Mouse (Mus musculus): Measurements from ENCODE around the gene Pank1. TPM values are rescaled to one million over a fixed set of nuclear protein-coding genes. Genes with fewer than 3 reads are reported as not detected.

Pank1 gene
- total RNA-seq, 4 experiments from 2014 or later = 19.4 to 21.2 (median 20.4) TPM

Small RNA genes within 50 kb of the gene (microRNA-seq; reads per million reads assigned to microRNA genes)
- 924 to 4,431 reads per million in 2 experiments for gene Mir107

Other genes with a start within 250 kb of the Pank1 start
- under 1 TPM; 0.38 to 0.66 (median 0.49) TPM for gene Ifit1bl2, start 238.7 kb downstream of the Pank1 start, total RNA-seq (2022)
- 1 to 10 TPM; 1.3 to 3.0 (median 2.1) TPM for gene Ifit1, start 238.6 kb downstream of the Pank1 start, total RNA-seq (2022)
- 1 to 10 TPM; 3.4 to 6.5 (median 3.6) TPM for gene Slc16a12, start 132.2 kb downstream of the Pank1 start, total RNA-seq (2022)
- 1 to 10 TPM in 2 of 4 experiments, under 1 TPM in 2; 0.56 to 1.2 (median 1.0) TPM for gene Kif20b, start 42.9 kb upstream of the Pank1 start, total RNA-seq (2022)